Mouse (Mus musculus): ENCODE results near the gene Cep57l1.

The Cep57l1 gene

DNA sequence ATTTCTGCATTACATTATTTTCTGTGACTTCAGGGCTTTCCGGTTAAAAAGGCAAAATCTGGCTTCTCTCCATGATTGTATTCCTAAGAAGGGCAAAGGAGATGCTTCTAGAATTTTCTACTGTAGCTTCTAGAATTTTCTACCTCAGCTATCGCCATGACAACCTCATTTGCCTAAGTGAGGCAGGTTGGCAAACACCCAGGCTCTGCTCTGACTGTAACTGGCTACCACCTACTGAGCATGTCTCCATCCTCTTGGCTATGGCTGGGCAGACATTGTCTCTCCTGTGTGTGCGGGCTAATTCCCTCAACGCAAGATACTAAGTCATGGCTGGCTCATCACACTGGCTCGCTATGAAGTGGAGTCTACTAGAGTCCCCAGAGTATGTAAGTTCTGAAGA, 63.1 kb downstream of the Cep57l1 start:
- no peak for DNase-seq (ENCODE audit: low read depth in 1 of 2, low spot score in 2 of 2)

DNA sequence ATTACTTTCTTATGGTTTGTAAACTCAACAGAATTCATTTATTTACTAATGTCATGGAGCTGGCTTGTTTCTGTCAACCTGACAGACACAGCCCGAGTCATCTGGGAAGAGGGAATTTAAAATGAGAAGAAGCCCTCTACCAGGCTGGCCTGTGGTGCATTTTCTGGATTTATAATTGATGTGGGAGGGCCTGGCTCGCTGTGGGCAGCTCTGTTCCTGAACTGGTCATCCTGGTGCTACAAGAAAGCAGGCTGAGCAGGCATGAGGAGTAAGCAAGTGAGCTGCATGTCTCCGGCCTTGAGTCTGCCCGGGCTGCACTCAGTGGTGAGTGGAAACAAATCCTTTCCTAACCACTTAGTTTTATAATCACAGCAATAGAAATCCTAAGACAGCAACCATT, 65.7 kb downstream of the Cep57l1 start:
- DNase-seq (ENCODE audit: low read depth in 1 of 2, low spot score in 2 of 2), result no peak

DNA sequence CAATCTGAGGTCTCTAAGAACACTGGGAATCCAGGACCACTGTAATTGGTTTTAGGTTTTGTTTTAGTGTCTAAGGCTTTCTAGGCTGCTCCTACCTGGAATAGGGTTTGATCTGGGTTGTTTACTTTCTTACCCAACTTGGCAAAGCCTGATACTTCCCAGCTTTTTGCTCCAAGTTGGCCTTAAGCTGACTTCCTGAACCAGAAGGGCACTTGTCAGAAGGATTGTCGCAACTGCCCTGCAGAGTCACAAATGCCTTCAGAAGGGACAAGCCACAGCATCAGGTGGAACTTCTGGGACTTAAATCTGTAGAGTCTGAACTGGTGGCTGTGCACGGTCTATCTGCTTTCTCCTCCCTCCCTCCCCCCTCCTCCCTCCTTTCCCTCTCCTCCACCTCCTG, 69.5 kb downstream of the Cep57l1 start:
- DNase-seq (ENCODE audit: low read depth in 1 of 2, low spot score in 2 of 2), result no peak

DNA sequence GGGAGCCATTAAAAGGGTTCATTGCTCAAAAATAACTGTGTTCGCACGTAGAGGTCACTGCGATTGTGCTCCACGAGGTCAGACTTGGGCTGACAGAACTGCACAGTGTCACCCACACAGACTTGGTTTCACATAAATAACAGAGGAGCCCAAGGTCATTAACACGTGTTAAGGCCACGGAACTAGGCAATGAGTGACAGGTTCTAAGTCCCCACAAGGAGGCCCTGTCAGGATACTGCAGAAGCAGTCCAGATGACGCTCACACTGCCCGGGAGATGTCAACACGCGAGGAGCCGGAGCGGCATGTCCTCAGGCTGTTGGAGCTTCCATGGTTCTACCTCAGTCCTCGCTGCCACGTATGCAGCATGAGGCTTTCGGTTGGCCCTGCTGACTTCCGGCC, 72.4 kb downstream of the Cep57l1 start:
- no peak for DNase-seq (ENCODE audit: low read depth in 1 of 2, low spot score in 2 of 2)

DNA sequence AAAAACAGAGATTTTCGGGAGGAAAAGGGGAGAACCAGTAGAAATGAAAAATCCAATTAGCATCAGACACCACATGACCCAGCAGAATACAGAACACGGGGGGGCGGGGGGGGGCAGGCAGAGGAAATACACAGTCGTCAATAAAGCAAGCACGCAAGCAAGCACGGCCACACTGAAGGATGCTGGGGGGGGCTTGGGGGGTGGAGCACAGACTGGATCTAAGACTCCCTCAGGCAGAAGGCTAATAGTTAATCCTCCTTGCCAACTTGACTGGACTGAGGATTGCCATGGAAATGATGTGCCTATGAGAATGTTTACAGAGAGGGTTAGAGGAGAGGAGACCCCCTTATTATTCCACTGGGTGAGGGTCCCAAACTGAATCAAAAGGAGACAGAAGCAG, 74.3 kb downstream of the Cep57l1 start:
- no peak for DNase-seq (ENCODE audit: low read depth in 1 of 2, low spot score in 2 of 2)

DNA sequence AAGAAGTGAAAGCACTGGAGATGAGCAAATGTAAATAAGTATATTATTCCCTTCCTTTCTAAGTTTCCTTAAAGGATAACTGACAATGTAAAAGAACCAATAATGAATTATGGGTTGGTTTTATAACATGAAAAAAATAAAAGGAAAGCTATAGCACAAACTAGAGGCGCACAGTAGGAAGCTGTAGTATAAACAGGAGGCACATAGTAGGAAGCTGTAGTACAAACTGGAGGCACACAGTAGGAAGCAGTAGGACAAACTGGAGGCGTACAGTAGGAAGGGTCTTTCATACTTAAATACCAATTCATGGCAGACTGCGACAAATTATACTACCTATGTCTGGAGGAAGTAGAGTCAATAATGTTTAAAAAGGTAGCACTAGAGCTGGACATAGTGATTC, 76.5 kb downstream of the Cep57l1 start:
- DNase-seq (ENCODE audit: low read depth in 1 of 2, low spot score in 2 of 2), result no peak

DNA sequence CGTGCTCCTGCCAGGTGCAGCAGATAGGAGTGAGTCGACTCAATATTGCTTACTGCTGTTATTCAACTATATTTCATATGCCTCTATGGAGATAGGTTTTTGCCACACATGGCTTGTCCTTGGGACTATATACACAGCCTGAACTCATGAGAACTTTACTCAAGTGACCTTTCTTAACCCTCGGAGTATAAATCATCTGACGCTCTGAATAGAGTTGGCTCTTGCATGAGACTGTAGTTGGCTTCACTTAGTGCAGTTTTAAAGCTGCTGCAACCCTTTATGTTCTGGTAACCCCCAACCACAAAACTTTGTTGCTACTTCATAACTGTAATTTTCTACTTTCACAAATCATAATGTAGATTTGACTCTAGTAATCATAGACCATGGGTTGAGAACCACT, 77.7 kb downstream of the Cep57l1 start:
- no peak for DNase-seq (ENCODE audit: low read depth in 1 of 2, low spot score in 2 of 2)

DNA sequence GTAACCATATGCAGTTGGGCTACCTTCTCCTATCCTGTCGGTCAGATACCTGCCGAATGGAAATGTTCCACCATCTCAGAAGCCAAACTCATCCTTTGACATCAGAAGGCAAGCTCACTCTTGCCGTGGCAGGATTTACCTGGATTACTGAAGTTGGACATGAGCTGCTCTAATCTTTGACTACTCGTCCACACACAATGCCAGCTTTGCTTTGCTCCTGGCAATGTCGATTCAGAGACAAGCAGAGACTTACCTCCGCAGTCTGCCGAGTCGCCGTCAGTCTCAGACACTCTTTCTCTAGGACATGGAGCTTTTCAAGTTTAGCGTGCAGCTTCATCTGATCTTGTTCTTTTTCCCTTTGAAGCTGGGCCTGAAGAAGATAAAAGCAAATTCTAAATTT, 78.9 kb downstream of the Cep57l1 start:
- DNase-seq (ENCODE audit: low read depth in 1 of 2, low spot score in 2 of 2), result no peak

DNA sequence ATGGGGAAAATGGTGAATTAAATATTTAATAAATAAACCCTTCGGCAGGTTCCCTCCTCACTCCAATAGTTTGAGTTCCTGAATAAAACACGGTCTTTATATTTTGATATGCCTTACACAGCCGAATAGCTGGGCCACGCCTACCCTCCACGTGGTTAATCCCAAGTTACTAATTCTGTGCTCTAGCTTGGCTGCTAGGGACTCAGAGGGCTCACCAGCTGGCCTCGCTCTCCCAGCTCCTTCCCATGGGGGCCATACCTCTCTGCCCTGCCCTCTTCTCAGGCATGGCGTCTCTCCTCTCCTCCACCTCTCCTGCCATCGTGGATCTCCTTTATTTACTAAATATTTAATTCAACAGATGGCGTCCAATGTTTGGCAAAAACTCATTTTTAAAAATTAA, 83.5 kb downstream of the Cep57l1 start:
- DNase-seq (ENCODE audit: low read depth in 1 of 2, low spot score in 2 of 2), result no peak

DNA sequence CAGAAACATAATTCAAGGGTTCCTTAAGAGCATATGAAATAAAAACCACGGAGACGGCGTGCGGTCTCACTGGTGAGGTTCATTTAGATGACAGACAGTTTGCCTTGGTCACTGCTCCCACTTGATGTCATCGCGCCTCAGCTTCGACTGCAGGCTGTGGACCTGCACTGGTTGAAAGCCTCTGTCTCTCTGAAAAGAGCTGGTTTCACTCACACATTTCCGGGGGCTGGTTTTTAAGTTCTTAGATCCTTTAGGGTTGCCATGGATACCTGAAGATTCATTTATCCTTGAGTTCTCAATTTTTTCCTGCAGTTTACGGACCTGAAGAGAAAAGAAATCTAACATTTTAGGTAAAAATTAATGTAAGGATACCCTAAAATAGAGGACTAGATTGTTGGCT, 90.1 kb downstream of the Cep57l1 start:
- no peak for DNase-seq (ENCODE audit: low read depth in 1 of 2, low spot score in 2 of 2)

DNA sequence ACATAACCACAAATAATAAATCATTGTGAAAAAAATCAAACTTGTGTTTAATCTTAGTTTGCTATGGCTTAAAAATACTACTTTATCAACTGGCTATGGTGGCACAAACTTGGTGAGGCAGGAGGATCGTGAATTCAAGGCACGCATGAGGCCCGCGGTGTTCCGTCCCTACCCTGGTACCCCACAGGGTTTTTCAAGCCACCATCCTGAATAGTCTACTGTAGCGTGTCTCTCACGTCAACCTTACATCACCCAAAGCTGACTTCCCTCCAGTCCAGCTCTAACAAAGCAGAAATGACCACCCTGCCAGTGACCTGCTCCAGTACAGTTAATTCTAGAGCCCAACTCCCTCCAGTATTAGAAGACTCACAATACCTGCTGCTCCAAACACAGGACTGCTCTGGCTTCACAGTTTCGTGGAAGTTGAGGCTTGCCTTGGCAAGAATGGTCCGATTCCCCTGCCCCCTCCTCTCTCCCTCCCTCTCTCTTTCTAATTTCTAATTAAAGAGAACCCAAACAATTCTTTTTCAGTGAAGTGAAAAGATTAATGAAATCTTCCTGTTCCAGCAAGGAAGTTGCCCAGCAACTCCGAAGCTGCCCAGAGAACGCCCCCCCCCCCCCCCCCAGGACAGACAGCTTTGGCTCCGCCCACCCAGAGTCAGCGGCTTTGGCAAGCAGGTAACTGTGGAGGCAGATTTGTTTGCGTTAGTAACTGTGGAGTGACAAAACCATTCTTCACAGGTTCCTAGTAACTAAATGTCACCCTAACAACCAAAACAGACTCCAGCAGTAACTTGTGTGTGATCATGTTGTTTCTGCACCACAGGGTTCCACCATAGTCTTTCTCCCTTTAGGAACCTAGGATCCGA, 93.4 kb downstream of the Cep57l1 start, which contains the start of gene Ccdc162:
TSS of gene Ccdc162 (minus strand) at position 606 of the 869 bp plus-strand sequence.
- DNase-seq (ENCODE audit: low read depth in 1 of 2, low spot score in 2 of 2), result no peak

DNA sequence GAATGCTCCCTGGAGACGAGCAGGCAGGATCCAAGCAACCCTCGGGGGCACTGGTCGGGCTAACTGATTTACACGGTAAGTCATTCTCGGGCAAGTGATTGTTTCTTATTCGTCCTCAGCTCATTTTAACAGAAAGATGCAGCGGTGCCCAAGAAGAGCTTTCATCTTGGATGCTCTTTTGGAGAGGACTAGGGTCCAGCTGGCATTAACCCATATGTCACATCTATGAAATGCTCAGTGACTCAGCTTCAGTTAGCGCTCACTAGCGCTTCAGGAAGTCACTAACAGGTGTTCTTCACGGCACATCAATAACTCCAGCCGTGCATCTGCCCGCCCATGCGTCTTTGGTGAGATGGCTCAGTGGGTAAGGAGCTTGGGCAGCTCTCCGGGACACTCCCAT, 94.1 kb downstream of the Cep57l1 start:
- no peak for DNase-seq (ENCODE audit: low read depth in 1 of 2, low spot score in 2 of 2)

DNA sequence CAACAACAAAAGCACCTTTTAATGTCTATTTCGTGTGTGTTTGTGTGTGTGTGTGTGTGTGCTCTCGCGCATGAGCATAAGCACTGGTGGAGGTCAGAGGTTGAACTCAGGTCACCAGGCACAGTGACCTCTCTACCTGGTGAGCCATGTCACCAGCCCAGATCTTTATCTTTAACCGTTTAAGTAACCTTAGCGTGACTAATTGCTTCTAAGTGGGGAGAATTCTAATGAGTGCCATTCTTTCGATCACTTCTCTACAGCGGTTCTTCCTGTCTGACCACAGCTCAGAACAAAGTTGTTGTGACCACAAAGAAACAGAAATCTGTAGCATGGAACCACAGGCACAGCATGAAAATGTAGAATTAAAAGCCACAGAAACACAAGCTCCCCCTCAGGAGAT, 98.2 kb downstream of the Cep57l1 start:
- DNase-seq (ENCODE audit: low read depth in 1 of 2, low spot score in 2 of 2), result no peak

DNA sequence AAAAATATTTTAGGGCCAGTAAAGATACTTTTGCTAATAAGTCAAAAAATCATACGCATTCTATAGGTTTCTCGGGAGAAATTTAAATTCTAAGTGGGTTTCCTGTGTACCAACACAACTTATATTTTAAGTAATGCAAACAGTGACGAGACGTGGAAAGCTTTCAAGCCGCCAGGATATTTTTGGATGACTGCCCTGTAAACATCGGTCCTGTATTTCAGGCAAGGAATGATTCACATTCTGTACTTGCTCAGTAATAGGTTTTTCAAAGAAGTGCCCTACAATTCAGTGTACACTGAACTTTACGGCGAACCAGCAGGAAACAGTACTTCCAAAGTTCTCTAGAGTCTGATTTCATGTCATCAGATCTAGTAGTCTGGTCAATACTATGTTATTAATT, 98.9 kb downstream of the Cep57l1 start:
- DNase-seq (ENCODE audit: low read depth in 1 of 2, low spot score in 2 of 2), result no peak

DNA sequence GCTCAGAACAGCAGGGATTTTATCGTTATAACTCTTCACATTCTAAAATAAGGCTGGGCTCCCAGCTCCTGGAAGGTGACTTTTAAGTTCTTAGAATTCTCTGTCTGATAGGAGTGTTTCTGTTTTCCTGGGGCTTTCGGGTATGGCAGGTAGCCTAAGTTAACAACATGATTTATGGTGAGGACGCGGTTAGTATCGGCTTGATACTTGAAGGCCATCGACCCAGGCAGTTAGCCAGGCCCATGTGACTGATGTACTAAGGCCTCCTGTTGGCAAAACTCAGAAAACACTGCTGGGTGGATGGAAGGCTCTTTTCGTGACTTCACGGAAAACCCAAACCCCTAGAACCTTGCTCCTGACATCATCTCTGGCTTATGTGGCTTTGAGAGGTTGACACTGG, 100.3 kb downstream of the Cep57l1 start:
- no peak for DNase-seq (ENCODE audit: low read depth in 1 of 2, low spot score in 2 of 2)

DNA sequence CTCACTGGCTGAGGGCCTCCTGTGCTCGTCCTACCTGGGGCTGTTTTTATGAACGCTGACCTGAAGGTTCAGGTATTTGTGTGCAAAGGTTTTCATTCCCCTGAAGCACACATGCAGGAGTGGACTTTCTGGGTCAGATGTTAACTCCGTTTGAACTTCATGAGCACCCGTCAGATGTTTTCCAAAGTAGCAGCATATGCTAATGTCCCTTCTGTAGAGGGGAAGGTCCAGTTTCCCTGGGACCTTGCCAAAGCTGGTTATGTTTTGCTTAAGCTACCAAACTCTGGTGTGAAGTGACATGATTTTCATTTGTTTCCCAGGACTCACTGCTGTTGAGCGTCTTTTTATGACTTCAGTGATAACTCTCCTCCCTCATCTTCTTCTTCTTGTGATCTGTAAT, 110.0 kb downstream of the Cep57l1 start:
- no peak for DNase-seq (ENCODE audit: low read depth in 1 of 2, low spot score in 2 of 2)

DNA sequence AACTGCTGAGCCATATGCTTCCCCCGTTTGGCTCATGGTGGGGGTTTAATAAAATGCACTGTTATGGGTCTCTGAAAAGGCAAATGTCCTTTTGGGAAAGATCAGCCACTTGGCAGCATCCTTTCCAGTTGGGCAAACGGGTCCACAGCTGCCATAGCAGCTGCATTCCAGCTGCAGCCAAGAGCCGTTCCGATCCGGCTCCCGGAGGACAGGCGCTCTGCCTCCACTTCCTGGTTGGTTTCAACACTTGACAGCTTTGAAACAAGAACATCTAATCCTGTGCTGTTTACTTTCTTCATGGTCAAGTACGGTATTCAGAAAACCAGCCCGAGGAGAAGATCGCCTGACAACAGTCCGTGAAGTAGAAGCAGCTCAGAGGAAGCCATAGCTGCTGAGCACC, 112.6 kb downstream of the Cep57l1 start:
- DNase-seq (ENCODE audit: low read depth in 1 of 2, low spot score in 2 of 2), result no peak

DNA sequence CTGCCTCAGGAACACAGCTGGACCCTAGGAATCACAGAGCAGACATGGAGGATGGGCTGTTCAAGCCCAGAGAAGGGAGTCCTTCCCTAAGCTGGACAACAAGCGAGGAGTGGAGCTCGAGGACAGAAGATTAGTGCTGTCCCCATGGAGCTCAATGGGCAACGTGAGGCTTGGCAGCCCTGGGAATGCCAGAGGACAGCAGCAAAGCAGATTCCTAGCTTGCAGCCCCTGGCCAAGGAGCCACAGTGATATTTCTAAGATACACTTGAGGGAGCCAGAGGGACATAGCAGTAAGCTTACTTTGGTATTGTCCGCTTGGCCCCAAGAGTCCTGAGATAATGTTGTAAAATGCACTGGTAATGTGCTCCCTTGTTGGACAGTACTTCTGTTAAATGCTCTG, 118.7 kb downstream of the Cep57l1 start:
- no peak for DNase-seq (ENCODE audit: low read depth in 1 of 2, low spot score in 2 of 2)

DNA sequence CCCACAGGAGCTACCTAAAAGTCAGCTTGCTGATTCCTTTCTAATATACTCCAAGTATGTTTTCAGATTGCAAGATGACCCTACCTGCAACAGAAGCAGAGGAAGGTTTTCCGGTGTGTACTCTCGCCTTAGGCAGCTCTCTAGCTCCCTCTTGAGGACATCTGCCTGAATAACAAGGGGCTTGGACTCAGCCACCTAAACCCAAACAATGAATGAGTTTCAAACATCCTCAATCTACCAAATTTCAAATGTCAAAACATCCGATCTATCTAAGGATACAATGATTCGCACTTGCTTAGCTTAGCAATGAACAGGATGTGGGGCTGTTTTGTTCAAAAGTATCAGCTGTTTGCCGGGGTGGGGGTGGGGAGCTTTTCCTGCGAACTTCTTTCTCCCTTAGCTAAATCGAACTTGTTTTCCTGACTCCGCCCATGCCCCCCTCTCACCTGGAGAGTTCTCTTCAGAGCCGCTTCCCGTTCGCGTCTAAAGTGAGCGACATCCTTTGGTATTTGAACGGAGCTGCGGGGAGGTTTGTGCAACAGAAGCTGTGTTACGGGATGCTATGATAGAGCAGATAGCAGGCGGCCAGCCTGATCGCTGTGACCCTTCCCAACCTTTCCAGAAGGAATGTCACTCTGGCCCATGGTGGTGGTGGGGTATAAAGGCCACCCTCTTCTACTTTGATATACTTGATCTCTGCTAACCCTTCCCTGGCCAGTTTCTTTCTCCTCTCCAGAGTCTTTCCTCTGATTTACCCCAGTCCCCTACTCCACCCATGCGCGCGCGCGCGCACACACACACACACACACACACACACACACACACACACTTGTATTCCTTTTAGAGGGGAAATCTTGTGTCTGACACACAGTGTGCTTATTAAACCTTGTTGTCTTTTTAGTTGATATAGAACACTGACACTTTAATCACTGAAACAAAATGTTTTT, 119.5 kb downstream of the Cep57l1 start:
- DNase-seq (ENCODE audit: low read depth in 1 of 2, low spot score in 2 of 2), result peak in 1 of 2 experiments; percentile 19

DNA sequence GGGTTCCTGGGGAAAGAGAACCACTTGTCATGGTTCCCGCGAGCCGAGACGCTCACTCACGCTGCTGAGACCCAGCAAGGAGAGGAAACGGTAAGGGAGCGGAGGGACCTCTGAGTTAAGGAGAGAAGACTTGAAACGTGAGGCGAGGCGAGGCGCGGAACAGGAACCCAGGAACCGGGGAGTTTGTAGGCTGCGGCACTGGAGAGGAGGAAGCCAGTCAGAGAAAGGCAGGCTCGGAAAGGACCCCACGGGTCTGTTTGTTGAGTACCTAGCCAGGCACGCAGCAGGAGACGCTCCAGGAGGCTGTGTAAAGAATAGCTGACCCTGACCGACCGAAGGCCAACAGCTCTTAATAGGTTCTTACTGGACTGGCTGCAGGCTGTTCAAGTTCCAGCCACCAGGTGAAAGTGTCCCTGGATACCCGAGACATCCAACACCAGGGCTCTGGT, 125.1 kb downstream of the Cep57l1 start:
- DNase-seq (ENCODE audit: low read depth in 1 of 2, low spot score in 2 of 2), result no peak

DNA sequence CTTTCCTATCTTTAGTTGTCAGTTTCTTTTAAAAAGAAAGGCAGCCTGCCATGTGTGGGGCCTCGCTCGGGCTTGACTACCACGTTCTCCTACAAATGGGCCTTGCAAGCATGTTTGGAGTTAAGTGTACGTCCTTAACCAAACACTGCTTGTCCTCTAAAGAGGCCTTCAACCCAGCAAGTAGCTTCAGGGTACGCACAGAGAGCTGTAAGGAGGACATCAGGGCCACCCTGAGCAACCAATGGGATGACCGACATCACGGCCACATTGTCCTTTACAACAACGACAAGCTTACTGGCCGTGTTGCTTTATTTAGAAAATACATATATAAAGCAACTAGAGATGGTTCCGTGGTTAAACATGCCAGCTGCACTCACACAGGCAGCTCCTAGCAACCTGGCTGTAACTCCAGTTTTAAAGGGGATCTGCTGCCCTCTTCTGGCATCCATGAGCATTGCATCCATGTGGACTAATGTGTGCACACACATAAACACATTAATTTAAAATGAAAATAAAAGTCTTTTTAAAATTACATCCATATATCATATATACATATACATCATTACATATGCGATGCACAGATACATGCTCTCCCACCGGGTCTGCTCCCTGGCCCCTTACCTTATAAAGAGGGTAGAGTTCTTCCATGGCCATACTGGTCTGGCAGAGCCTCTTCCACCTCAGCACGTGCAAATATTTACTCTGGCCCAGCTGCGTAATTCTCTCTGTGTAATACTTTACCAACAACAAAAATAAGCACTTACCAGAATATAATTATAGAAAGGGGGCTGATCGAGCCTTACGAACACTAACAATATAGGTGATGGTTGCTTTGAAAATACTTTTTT, 126.9 kb downstream of the Cep57l1 start:
- DNase-seq (ENCODE audit: low read depth in 1 of 2, low spot score in 2 of 2), result peak; percentile 42 to 74
